ENCODE assay signal across 8 mouse cellular contexts in the genomic region with DNA sequence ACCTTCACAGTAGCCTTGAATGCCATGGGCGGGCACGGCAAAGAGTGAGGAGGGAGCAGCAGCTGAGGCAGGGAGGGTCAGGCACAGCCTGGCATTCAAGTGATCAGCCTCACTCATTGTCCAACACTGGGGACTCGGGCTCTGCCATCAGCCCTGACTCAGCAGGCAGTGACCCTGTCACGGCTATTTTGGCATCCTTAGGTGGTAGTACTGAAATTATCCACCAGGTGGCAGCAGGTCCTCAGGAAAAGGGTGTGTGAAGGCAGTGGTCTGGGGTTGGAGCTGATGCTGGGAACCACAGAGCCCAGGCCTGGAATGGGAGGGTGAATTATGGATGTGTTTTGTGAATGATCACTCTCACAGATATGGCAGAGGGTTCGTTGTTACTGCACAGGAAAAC. TPM values are rescaled to one million over a fixed set of nuclear protein-coding genes. Genes with fewer than 3 reads are reported as not detected.
A peak's percentile ranks its signal among the peaks of the same experiment; 100 is the strongest.
DNase-seq lines count a peak whose midpoint lies in the region; ATAC-seq lines count a peak whose summit lies in the region.

No protein-coding gene starts in this region.

- peak; percentile 84 for DNase-seq in R1 (ENCODE audit: low read depth, low spot score)
- DNase-seq in cerebellum, postnatal 25 days: peak; percentile 89 to 92
- peak; percentile 94 for DNase-seq in gastrocnemius, adult 18-20 months (ENCODE audit: low spot score)
- DNase-seq in left cerebral cortex, adult 9 months (ENCODE audit: low spot score in 2 of 2): peak; percentile 72 to 96
- peak; percentile 75 for DNase-seq in right cerebral cortex, postnatal 14 days
- peak; percentile 81 for DNase-seq in urinary bladder, postnatal 25 days (ENCODE audit: low spot score)

- ATAC-seq in inflammation-experienced regulatory T-cells, adult 6 months: peak; percentile 51
- ATAC-seq in megakaryocyte progenitor cell, adult 5-6 weeks (replicated peaks; ENCODE audit: poor library complexity): peak; percentile 89

RNA-seq across cellular contexts. Expression of a gene that starts 4.3 kb away (rescaled TPM):
- total RNA-seq in gastrocnemius, adult 18-20 months (2021): 10 to 100 TPM; 33.7 to 34.8 TPM
- 1 to 10 TPM; 6.6 to 8.4 (median 8.3) TPM for polyA plus RNA-seq in inflammation-experienced regulatory T-cells, adult 6 months (2017; shearing (Covaris generic))
- total RNA-seq in megakaryocyte progenitor cell, adult 5-6 weeks (2015): 4.1 and 8.3 TPM in 2 replicates
- 8.8 and 9.0 TPM in 2 replicates for total RNA-seq in megakaryocyte progenitor cell, adult 5-6 weeks (2017)

RNA-seq across cellular contexts. Expression of a gene that starts 4.5 kb away (rescaled TPM):
- under 1 TPM; 0.55 to 0.69 TPM for total RNA-seq in gastrocnemius, adult 18-20 months (2021)
- polyA plus RNA-seq in inflammation-experienced regulatory T-cells, adult 6 months (2017; shearing (Covaris generic)): not detected
- 0.22 and 0.46 TPM in 2 replicates for total RNA-seq in megakaryocyte progenitor cell, adult 5-6 weeks (2015)
- total RNA-seq in megakaryocyte progenitor cell, adult 5-6 weeks (2017): not detected in 2 replicates

RNA-seq across cellular contexts. Expression of a gene that starts 29.9 kb away (rescaled TPM):
- under 1 TPM; 0.53 to 0.69 TPM for total RNA-seq in gastrocnemius, adult 18-20 months (2021)
- polyA plus RNA-seq in inflammation-experienced regulatory T-cells, adult 6 months (2017; shearing (Covaris generic)): not detected
- total RNA-seq in megakaryocyte progenitor cell, adult 5-6 weeks (2015): not detected in 2 replicates
- total RNA-seq in megakaryocyte progenitor cell, adult 5-6 weeks (2017): not detected in 2 replicates

RNA-seq across cellular contexts. Expression of a gene that starts 59.6 kb away (rescaled TPM):
- total RNA-seq in gastrocnemius, adult 18-20 months (2021): 1 to 10 TPM; 1.0 to 1.3 TPM
- polyA plus RNA-seq in inflammation-experienced regulatory T-cells, adult 6 months (2017; shearing (Covaris generic)): not detected
- total RNA-seq in megakaryocyte progenitor cell, adult 5-6 weeks (2015): not detected in 2 replicates
- total RNA-seq in megakaryocyte progenitor cell, adult 5-6 weeks (2017): not detected in 2 replicates

Comparison
In these comparisons a context has a peak if more than half of its experiments do, and no peak if none do; other contexts are left out.
1. Peak in every context shown above with its lines: DNase-seq and ATAC-seq.